Mouse (Mus musculus): ENCODE results near the gene Ccdc122. TPM values are rescaled to one million over a fixed set of nuclear protein-coding genes. Genes with fewer than 3 reads are reported as not detected.
"Not testable (repeated sequence)": the region's sequence is repeated elsewhere in the genome, so short reads cannot be mapped to it uniquely, and the experiment has no call there.

The Ccdc122 gene
- polyA plus RNA-seq, 1 experiment from 2014 or later: 2.9 TPM

DNA sequence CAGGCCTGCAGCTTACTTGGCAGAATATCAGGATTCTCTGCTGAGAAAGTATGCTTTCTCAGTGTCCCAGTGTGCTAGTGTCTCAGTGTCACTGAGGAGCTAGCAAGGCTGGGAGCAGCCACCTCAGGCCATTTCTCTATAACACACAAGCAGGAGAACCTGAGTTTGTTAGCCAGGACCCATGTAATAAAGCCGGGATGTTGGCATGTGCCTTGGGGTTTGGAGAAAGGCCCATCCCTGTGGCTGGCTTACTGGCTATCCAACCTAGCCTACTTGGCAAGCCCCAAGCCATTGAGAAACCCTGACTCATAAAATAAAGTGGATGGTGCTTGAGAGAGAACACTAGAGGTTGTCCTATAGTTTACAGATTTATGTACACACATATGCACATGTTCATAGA is 32.8 kb downstream of the Ccdc122 start:
- no peak overlapping the region for H3K4me3 ChIP-seq (ENCODE audit: low read length)
- H3K36me3 ChIP-seq (ENCODE audit: control insufficient read depth, insufficient read depth, low read length): no peaks in the 10 kb centered on the region
- ATAC-seq: no peak
- 100% methylated on average over 1 of the region's 1 CpGs for WGBS
- H3K4me2 ChIP-seq (ENCODE audit: low read depth, low read length): no peak overlapping the region
- 0 out of 2 replicates have a peak overlapping the region, but pooled peaks have one; percentile 37 for H3K27ac ChIP-seq (ENCODE audit: low read length)
- H3K9ac ChIP-seq (ENCODE audit: low read depth, low read length): no peak overlapping the region
- H3K4me1 ChIP-seq (ENCODE audit: control insufficient read depth, insufficient read depth, low read length): no peaks in the 10 kb centered on the region
- H3K27me3 ChIP-seq (replicated peaks; ENCODE audit: control insufficient read depth, insufficient read depth, low read length): no peaks in the 10 kb centered on the region
- no peaks in the 10 kb centered on the region for H3K9me3 ChIP-seq (ENCODE audit: control insufficient read depth, low read length)

DNA sequence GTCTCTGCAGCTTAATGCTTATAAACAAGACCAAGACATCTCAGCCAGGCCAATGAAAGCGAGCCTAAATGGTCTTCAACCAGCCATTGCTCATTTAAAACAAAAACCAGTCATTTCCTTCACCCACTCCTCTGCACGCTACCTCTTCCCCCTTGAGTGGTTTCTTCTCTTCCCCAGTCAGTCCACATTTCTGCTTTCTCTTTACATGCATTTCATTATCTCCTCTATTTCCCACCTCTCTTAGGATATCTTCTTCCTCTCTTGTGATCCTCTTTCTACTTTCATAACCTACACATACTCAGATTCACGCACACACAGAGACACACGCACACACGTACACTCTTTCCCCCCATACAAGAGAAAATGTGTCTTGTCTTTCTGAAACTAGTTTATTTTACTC is 44.7 kb downstream of the Ccdc122 start:
- no peak for ATAC-seq
- Histone ChIP-seq H3K4me3 (ENCODE audit: low read length) (no peak overlapping the region), H3K4me1 (ENCODE audit: control insufficient read depth, insufficient read depth, low read length) (no peaks in the 10 kb centered on the region), H3K4me2 (ENCODE audit: low read depth, low read length) (no peak overlapping the region), H3K36me3 (ENCODE audit: control insufficient read depth, insufficient read depth, low read length) (no peaks in the 10 kb centered on the region), H3K27me3 (replicated peaks; ENCODE audit: control insufficient read depth, insufficient read depth, low read length) (no peaks in the 10 kb centered on the region), H3K27ac (ENCODE audit: low read length) (no peak overlapping the region), H3K9me3 (ENCODE audit: control insufficient read depth, low read length) (no peaks in the 10 kb centered on the region), H3K9ac (ENCODE audit: low read depth, low read length) (no peak overlapping the region)
- 88% methylated on average over 5 of the region's 5 CpGs for WGBS

DNA sequence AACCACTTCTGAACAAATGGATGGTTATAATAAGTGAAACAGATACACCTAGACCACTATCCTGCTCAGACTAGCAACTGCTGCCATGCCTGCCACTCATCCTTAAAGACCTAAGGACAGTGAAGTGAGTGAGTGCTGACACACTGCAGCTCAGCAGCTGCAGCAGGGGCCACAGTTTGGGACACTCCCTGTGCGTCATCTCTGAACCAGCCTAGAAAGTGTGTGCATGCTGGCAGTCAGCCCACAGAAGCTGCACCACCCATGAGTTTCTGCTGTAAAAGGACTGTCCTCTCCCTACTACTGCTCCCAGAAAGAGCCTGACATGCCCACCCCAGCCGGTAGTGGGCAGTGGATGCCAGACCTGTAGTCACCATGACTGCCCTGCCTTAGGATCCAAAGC is 63.7 kb downstream of the Ccdc122 start:
- H3K4me3 ChIP-seq (ENCODE audit: low read length): no peak overlapping the region
- WGBS: 84% methylated on average over 2 of the region's 2 CpGs
- H3K36me3 ChIP-seq (ENCODE audit: control insufficient read depth, insufficient read depth, low read length): no peaks in the 10 kb centered on the region
- no peaks in the 10 kb centered on the region for H3K9me3 ChIP-seq (ENCODE audit: control insufficient read depth, low read length)
- no peak overlapping the region for H3K4me2 ChIP-seq (ENCODE audit: low read depth, low read length)
- no peak overlapping the region for H3K27ac ChIP-seq (ENCODE audit: low read length)
- no peaks in the 10 kb centered on the region for H3K27me3 ChIP-seq (replicated peaks; ENCODE audit: control insufficient read depth, insufficient read depth, low read length)
- ATAC-seq: no peak
- no peaks in the 10 kb centered on the region for H3K4me1 ChIP-seq (ENCODE audit: control insufficient read depth, insufficient read depth, low read length)
- no peak overlapping the region for H3K9ac ChIP-seq (ENCODE audit: low read depth, low read length)

DNA sequence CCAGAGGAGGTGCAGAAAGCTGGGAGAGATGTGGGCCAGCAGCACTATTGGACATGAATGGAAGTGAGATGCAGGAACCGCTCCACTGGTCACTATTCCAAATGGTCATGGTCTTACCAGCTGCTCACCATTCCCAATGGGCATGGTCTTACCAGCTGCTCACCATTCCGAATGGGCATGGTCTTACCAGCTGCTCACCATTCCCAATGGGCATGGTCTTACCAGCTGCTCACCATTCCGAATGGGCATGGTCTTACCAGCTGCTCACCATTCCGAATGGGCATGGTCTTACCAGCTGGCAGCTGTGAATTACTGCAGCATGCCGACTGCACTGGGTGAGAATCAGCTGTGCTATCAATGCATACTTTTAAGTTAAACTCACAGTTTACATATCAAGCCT is 74.0 kb downstream of the Ccdc122 start:
- H3K4me1 ChIP-seq (ENCODE audit: control insufficient read depth, insufficient read depth, low read length); ATAC-seq; H3K4me2 ChIP-seq (ENCODE audit: low read depth, low read length); H3K9ac ChIP-seq (ENCODE audit: low read depth, low read length); H3K27ac ChIP-seq (ENCODE audit: low read length); H3K4me3 ChIP-seq (ENCODE audit: low read length); H3K27me3 ChIP-seq (replicated peaks; ENCODE audit: control insufficient read depth, insufficient read depth, low read length); H3K36me3 ChIP-seq (ENCODE audit: control insufficient read depth, insufficient read depth, low read length); H3K9me3 ChIP-seq (ENCODE audit: control insufficient read depth, low read length): not testable (repeated sequence)
- 76% methylated on average over 5 of the region's 5 CpGs for WGBS

DNA sequence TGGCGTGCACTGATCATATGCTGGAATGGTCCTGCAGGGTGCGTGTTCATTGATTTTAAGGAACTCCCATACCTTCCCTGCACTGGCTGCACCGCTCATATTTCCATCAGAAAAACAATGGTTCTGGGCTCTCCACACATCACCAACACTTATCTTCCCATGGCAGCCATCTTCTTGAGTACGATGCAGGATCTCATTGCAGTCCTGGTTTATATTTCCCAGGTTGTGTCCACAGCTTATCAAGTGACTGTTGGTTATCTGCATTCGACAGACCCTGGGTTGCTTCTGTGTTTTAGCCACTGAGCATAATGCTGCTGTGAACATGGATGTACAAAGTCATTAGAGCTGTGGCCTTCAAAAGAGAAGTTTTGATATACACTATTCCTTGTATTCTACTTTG is 94.0 kb downstream of the Ccdc122 start:
- no peak overlapping the region for H3K27ac ChIP-seq (ENCODE audit: low read length)
- 89% methylated on average over 5 of the region's 5 CpGs for WGBS
- ATAC-seq: no peak

DNA sequence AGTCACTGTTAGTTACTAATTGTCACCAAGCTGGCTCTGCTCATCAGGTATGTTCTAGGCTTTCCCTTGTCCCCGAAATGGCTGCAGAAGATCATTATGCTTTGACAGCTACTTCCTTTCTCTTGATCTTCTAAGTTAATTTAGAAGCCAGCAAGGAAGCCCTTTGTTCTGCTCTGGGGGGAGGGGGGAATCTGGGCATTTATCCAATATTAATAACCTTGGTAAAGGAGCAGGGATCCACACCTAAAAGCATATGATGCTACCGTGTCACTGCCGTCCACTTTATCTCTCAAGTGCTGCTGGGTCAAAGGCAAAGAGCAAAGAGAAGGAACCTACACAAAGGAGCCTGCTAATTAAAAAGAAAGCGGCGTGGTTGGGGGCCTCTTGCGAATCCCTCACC is 100.4 kb downstream of the Ccdc122 start:
- no peak overlapping the region for H3K27ac ChIP-seq (ENCODE audit: low read length)
- WGBS: 61% methylated on average over 6 of the region's 6 CpGs
- no peak for ATAC-seq
- no peaks in the 10 kb centered on the region for H3K27me3 ChIP-seq (replicated peaks; ENCODE audit: control insufficient read depth, insufficient read depth, low read length)
- H3K9ac ChIP-seq (ENCODE audit: low read depth, low read length): no peak overlapping the region
- H3K9me3 ChIP-seq (ENCODE audit: control insufficient read depth, low read length): no peaks in the 10 kb centered on the region
- no peak overlapping the region for H3K4me3 ChIP-seq (ENCODE audit: low read length)
- H3K4me2 ChIP-seq (ENCODE audit: low read depth, low read length): no peak overlapping the region
- no peaks in the 10 kb centered on the region for H3K4me1 ChIP-seq (ENCODE audit: control insufficient read depth, insufficient read depth, low read length)
- H3K36me3 ChIP-seq (ENCODE audit: control insufficient read depth, insufficient read depth, low read length): no peaks in the 10 kb centered on the region

More for the DNA sequence above, 94.0 kb downstream of the Ccdc122 start:
- no peaks in the 10 kb centered on the region for H3K27me3 ChIP-seq (replicated peaks; ENCODE audit: control insufficient read depth, insufficient read depth, low read length)
- no peak overlapping the region for H3K4me2 ChIP-seq (ENCODE audit: low read depth, low read length)
- H3K4me1 ChIP-seq (ENCODE audit: control insufficient read depth, insufficient read depth, low read length): no peaks in the 10 kb centered on the region
- H3K36me3 ChIP-seq (ENCODE audit: control insufficient read depth, insufficient read depth, low read length): no peaks in the 10 kb centered on the region
- no peak overlapping the region for H3K9ac ChIP-seq (ENCODE audit: low read depth, low read length)
- no peak overlapping the region for H3K4me3 ChIP-seq (ENCODE audit: low read length)
- no peaks in the 10 kb centered on the region for H3K9me3 ChIP-seq (ENCODE audit: control insufficient read depth, low read length)

DNA sequence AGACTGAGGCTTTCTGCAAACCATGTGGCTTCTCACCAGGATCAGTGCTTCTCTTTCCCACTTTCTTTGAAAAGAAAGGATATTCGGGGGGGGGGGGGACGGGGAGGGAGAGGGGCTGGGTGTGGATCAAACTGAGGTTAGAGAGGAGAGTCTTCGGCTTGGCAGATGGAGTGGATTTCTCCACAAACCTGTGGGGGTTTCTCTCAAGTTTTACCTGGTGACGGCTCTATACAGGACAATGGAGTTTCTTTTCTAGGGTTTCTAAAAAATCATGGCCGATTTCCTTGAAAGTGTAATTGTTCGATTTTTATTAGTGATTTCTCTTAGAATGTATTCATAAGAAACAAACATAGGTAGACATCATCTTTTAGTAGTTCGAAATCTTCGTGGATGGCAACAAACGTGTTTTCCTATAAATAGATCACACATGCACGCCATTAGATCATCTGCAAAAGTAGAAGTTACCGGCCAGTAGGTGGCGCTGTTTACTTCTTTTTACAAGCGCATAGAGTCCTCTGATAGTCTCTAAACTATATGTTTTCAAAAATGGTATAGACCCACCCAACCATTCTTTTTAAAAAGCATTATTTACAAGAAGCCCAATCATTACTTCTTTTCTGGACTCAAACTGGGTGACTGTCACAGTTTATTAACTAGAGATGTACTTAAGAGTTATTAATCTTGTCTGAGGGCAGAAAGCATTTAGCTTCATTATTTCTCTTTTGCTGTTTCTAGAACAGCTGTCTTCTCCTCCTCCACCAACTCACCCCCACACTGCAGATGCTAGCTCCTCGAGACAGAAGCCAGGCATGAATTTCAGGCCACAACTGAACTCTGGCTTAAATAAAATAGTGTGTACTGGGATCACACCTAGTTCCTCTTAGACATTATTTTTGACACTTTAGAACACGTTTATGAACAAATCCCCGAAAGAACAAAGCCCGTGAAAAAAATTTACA is 105.0 kb downstream of the Ccdc122 start:
- no peak overlapping the region for H3K27ac ChIP-seq (ENCODE audit: low read length)
- no peaks in the 10 kb centered on the region for H3K27me3 ChIP-seq (replicated peaks; ENCODE audit: control insufficient read depth, insufficient read depth, low read length)
- H3K36me3 ChIP-seq (ENCODE audit: control insufficient read depth, insufficient read depth, low read length): no peaks in the 10 kb centered on the region
- H3K9ac ChIP-seq (ENCODE audit: low read depth, low read length): no peak overlapping the region
- no peaks in the 10 kb centered on the region for H3K4me1 ChIP-seq (ENCODE audit: control insufficient read depth, insufficient read depth, low read length)
- H3K9me3 ChIP-seq (ENCODE audit: control insufficient read depth, low read length): no peaks in the 10 kb centered on the region
- ATAC-seq: peak; percentile 79
- H3K4me3 ChIP-seq (ENCODE audit: low read length): no peak overlapping the region
- no peak overlapping the region for H3K4me2 ChIP-seq (ENCODE audit: low read depth, low read length)
- 25% methylated on average over 16 of the region's 17 CpGs for WGBS

DNA sequence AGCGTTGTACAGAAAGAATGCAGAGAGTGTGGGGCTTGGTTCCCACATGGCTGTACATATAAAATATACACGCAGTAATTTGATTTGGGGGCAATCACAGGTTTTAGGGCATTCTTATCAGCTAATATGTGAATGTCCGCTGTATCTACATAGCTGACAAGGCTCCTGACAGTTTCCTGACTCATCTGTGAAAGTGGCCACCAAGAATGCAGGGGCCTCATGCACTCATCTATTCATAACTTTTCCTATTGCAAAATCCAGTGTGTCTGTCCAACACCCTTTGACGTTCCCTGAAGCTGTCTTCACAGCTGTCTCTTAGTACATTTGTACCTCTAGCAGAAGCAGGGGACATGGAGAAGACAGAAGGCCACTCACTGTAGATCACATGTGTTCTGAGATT is 108.5 kb downstream of the Ccdc122 start:
- Histone ChIP-seq H3K27me3 (replicated peaks; ENCODE audit: control insufficient read depth, insufficient read depth, low read length) (no peaks in the 10 kb centered on the region), H3K9ac (ENCODE audit: low read depth, low read length) (no peak overlapping the region), H3K4me3 (ENCODE audit: low read length) (no peak overlapping the region), H3K4me1 (ENCODE audit: control insufficient read depth, insufficient read depth, low read length) (no peaks in the 10 kb centered on the region), H3K9me3 (ENCODE audit: control insufficient read depth, low read length) (no peaks in the 10 kb centered on the region), H3K36me3 (ENCODE audit: control insufficient read depth, insufficient read depth, low read length) (no peaks in the 10 kb centered on the region), H3K27ac (ENCODE audit: low read length) (no peak overlapping the region), H3K4me2 (ENCODE audit: low read depth, low read length) (no peak overlapping the region)
- 74% methylated on average over 4 of the region's 4 CpGs for WGBS
- no peak for ATAC-seq

DNA sequence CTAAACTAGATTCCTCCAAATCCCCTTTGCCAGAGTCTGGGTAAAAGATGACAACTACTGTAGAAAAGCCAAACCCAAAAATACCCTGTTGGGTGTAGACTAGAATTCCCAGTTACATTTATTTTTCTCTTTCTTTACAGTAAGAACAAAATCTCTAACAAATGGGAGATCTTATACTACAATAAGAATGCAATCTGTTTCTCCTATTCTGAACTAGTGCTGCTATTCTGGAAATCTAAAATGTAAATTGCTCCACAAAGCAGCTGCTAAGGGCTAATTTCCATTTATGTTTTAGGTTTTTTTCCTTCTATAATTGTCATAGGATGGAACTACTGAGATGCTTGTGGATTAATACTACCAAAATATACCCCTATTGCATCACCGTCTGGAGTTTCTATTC is 111.1 kb downstream of the Ccdc122 start:
- Histone ChIP-seq H3K4me1 (ENCODE audit: control insufficient read depth, insufficient read depth, low read length) (no peaks in the 10 kb centered on the region), H3K4me2 (ENCODE audit: low read depth, low read length) (no peak overlapping the region), H3K9me3 (ENCODE audit: control insufficient read depth, low read length) (no peaks in the 10 kb centered on the region), H3K27me3 (replicated peaks; ENCODE audit: control insufficient read depth, insufficient read depth, low read length) (no peaks in the 10 kb centered on the region), H3K9ac (ENCODE audit: low read depth, low read length) (no peak overlapping the region), H3K27ac (ENCODE audit: low read length) (no peak overlapping the region), H3K36me3 (ENCODE audit: control insufficient read depth, insufficient read depth, low read length) (no peaks in the 10 kb centered on the region), H3K4me3 (ENCODE audit: low read length) (no peak overlapping the region)
- 91% methylated on average over 1 of the region's 1 CpGs for WGBS
- ATAC-seq: no peak
